Mouse (Mus musculus) liver, embryonic 11.5 days (tissue): ENCODE measurements around the gene Cst13. TPM values are rescaled to one million over a fixed set of nuclear protein-coding genes. Genes with fewer than 3 reads are reported as not detected.

Source experiments
- ATAC-seq: fragments of 200-750 bp; cut with Nextera tagmentation; replicated peaks from 2 replicates; pipeline ENCODE4 v1.8.0; 2017; ENCODE audit warnings: moderate number of reproducible peaks, mild to moderate bottlenecking, moderate TSS enrichment, moderate library complexity; ENCODE audit not compliant: low FRiP score
- DNase-seq: peaks from one replicate; pipeline ENCODE4 v3.0.0-alpha.2; 2017; ENCODE audit warnings: low spot score
- H3K27ac ChIP-seq: fragments of 300-500 bp; sonication (generic); 2 replicates; pipeline ENCODE4 v1.5.1; 2014; ENCODE audit warnings: mild to moderate bottlenecking, low read depth, low read length, control low read depth
- H3K27me3 ChIP-seq: fragments of 300-500 bp; sonication (generic); replicated peaks from 2 replicates; pipeline ENCODE4 v1.6.1; 2014; ENCODE audit warnings: low read length, mixed read lengths; ENCODE audit not compliant: control insufficient read depth, insufficient read depth
- H3K36me3 ChIP-seq: fragments of 300-500 bp; sonication (generic); 2 replicates; pipeline ENCODE4 v1.6.1; 2014; ENCODE audit warnings: mild to moderate bottlenecking, low read length, moderate library complexity, mixed read lengths; ENCODE audit not compliant: control insufficient read depth, insufficient read depth
- H3K4me1 ChIP-seq: fragments of 300-500 bp; sonication (generic); replicated peaks from 2 replicates; pipeline ENCODE4 v1.6.1; 2014; ENCODE audit warnings: low read length, mixed read lengths; ENCODE audit not compliant: control insufficient read depth, insufficient read depth
- H3K4me2 ChIP-seq: fragments of 300-500 bp; sonication (generic); 2 replicates; pipeline ENCODE4 v1.6.1; 2014; ENCODE audit warnings: mild to moderate bottlenecking, control low read depth, moderate library complexity
- H3K4me3 ChIP-seq: fragments of 300-500 bp; sonication (generic); 2 replicates; pipeline ENCODE4 v1.5.1; 2014; ENCODE audit warnings: low read depth, low read length, control low read depth
- H3K9ac ChIP-seq: fragments of 300-500 bp; sonication (generic); 2 replicates; pipeline ENCODE4 v1.6.1; 2014; ENCODE audit warnings: low read depth, low read length, control low read depth
- H3K9me3 ChIP-seq: fragments of 300-500 bp; sonication (generic); 2 replicates; pipeline ENCODE4 v1.6.1; 2016; ENCODE audit warnings: low read length, inconsistent platforms, mixed read lengths; ENCODE audit not compliant: control insufficient read depth
- WGBS: fragments of 180-500 bp; shearing (Covaris S2); extraction: QIAGEN DNeasy Blood & Tissue Kit; methylation state at CpG from one replicate; pipeline ENCODE4 v1.1.7; 2014; 5-methylcytosine and 5-hydroxymethylcytosine counted together
- polyA plus RNA-seq: library from polyadenylated mRNA; unstranded; fragments of >200 nt; fragmentation: Nextera tagmentation; extraction: Ambion mirVana; gene quantifications from 2 replicates; pipeline ENCODE4 v1.2.1, GENCODE M21; 2014

Gene Cst13
- polyA plus RNA-seq, 1 experiment from 2014 or later: not detected

GRCm38 (mm10) chr2:148838075-148838777, 18.3 kb downstream of the Cst13 start:
- Histone ChIP-seq H3K27me3 (no peaks in the 10 kb centered on the region), H3K9me3 (no peaks in the 10 kb centered on the region), H3K4me3 (no peak overlapping the region), H3K36me3 (no peaks in the 10 kb centered on the region), H3K9ac (no peak overlapping the region), H3K27ac (no peak overlapping the region), H3K4me1 (no peaks in the 10 kb centered on the region), H3K4me2 (no peak overlapping the region)
- ATAC-seq (no peak), DNase-seq (no peak)
- 82% methylated on average over 5 of the region's 5 CpGs for WGBS

- no peak overlapping the region for H3K4me2 ChIP-seq
- H3K9me3 ChIP-seq: no peaks in the 10 kb centered on the region
- ATAC-seq (no peak), DNase-seq (no peak)
- no peaks in the 10 kb centered on the region for H3K36me3 ChIP-seq
- no peak overlapping the region for H3K4me3 ChIP-seq
- H3K27me3 ChIP-seq: no peaks in the 10 kb centered on the region
- H3K27ac ChIP-seq: no peak overlapping the region
- 66% methylated on average over 2 of the region's 2 CpGs for WGBS
- H3K9ac ChIP-seq: no peak overlapping the region
- H3K4me1 ChIP-seq: no peaks in the 10 kb centered on the region
Observed at GRCm38 (mm10) chr2:148839224-148839623, 19.3 kb downstream of the Cst13 start.

GRCm38 (mm10) chr2:148851116-148851906, 31.4 kb downstream of the Cst13 start:
- no peak overlapping the region for H3K4me2 ChIP-seq
- H3K4me3 ChIP-seq: no peak overlapping the region
- no peak overlapping the region for H3K27ac ChIP-seq
- H3K9ac ChIP-seq: no peak overlapping the region
- no peaks in the 10 kb centered on the region for H3K9me3 ChIP-seq
- H3K36me3 ChIP-seq: no peaks in the 10 kb centered on the region
- ATAC-seq (peak; percentile 79), DNase-seq (peak; percentile 50)
- 43% methylated on average over 8 of the region's 8 CpGs for WGBS
- H3K4me1 ChIP-seq: no peaks in the 10 kb centered on the region
- no peaks in the 10 kb centered on the region for H3K27me3 ChIP-seq

- Histone ChIP-seq H3K9ac (no peak overlapping the region), H3K4me2 (peak overlapping the region; percentile 27), H3K36me3 (no peaks in the 10 kb centered on the region), H3K27ac (peak overlapping the region; percentile 19; the same call in 1 of the 2 replicates), H3K4me1 (no peaks in the 10 kb centered on the region), H3K4me3 (no peak overlapping the region), H3K9me3 (no peaks in the 10 kb centered on the region), H3K27me3 (no peaks in the 10 kb centered on the region)
- ATAC-seq (peak; percentile 56; the same call in 1 of the 2 replicates), DNase-seq (no peak)
- 37% methylated on average over 8 of the region's 8 CpGs for WGBS
Observed at GRCm38 (mm10) chr2:148856630-148857400, 36.9 kb downstream of the Cst13 start.

GRCm38 (mm10) chr2:148857506-148857905, 37.6 kb downstream of the Cst13 start:
- no peaks in the 10 kb centered on the region for H3K4me1 ChIP-seq
- H3K4me2 ChIP-seq: no peak overlapping the region
- no peak overlapping the region for H3K27ac ChIP-seq
- H3K36me3 ChIP-seq: no peaks in the 10 kb centered on the region
- DNase-seq: no peak
- 69% methylated on average over 4 of the region's 4 CpGs for WGBS
- H3K4me3 ChIP-seq: no peak overlapping the region
- H3K9me3 ChIP-seq: no peaks in the 10 kb centered on the region
- ATAC-seq: no peak
- no peak overlapping the region for H3K9ac ChIP-seq
- no peaks in the 10 kb centered on the region for H3K27me3 ChIP-seq

GRCm38 (mm10) chr2:148860993-148861392, 41.1 kb downstream of the Cst13 start:
- no peak overlapping the region for H3K9ac ChIP-seq
- H3K4me3 ChIP-seq: no peak overlapping the region
- no peak overlapping the region for H3K27ac ChIP-seq
- no peak overlapping the region for H3K4me2 ChIP-seq
- H3K9me3 ChIP-seq: no peaks in the 10 kb centered on the region
- no peaks in the 10 kb centered on the region for H3K4me1 ChIP-seq
- H3K36me3 ChIP-seq: no peaks in the 10 kb centered on the region
- ATAC-seq (no peak), DNase-seq (no peak)
- WGBS: 84% methylated on average over 4 of the region's 4 CpGs
- no peaks in the 10 kb centered on the region for H3K27me3 ChIP-seq

GRCm38 (mm10) chr2:148861693-148862092, 41.8 kb downstream of the Cst13 start:
- no peaks in the 10 kb centered on the region for H3K36me3 ChIP-seq
- no peak overlapping the region for H3K9ac ChIP-seq
- H3K4me2 ChIP-seq: no peak overlapping the region
- no peak for ATAC-seq
- H3K4me1 ChIP-seq: no peaks in the 10 kb centered on the region
- H3K4me3 ChIP-seq: no peak overlapping the region
- no peaks in the 10 kb centered on the region for H3K27me3 ChIP-seq
- H3K9me3 ChIP-seq: no peaks in the 10 kb centered on the region
- DNase-seq: no peak
- no peak overlapping the region for H3K27ac ChIP-seq

- no peak within 1 kb of the TSS for H3K4me3 ChIP-seq
- DNase-seq (no peak), ATAC-seq (no peak)
- H3K27ac ChIP-seq: no peak within 1 kb of the TSS
- no peaks in the 10 kb centered on the region for H3K36me3 ChIP-seq
- H3K9ac ChIP-seq: no peak within 1 kb of the TSS
- no peak within 1 kb of the TSS for H3K4me2 ChIP-seq
- H3K27me3 ChIP-seq: no peaks in the 10 kb centered on the region
- H3K9me3 ChIP-seq: no peaks in the 10 kb centered on the region
- WGBS: 60% methylated on average over 2 of the region's 2 CpGs
- H3K4me1 ChIP-seq: no peaks in the 10 kb centered on the region
Observed at GRCm38 (mm10) chr2:148864966-148865365, 45.1 kb downstream of the Cst13 start, which contains the start of gene 9230104L09Rik. TSS of gene 9230104L09Rik (minus strand) at chr2:148865038.
